In genomic region chr2:155276621-155277175, GRCm38 (mm10) we compare ENCODE assay signal across 8 mouse cellular contexts. TPM values are rescaled to one million over a fixed set of nuclear protein-coding genes. Genes with fewer than 3 reads are reported as not detected.
DNase-seq lines count a peak whose midpoint lies in the region; ATAC-seq and TF ChIP-seq lines count a peak whose summit lies in the region.

No protein-coding gene starts in this region.

- TF ChIP-seq RAD21 in CH12.LX (IDR thresholded peaks at IDR 0.05; ENCODE audit: low read depth, low read length), result no peak

- peak; percentile 79 for ATAC-seq in embryonic facial prominence, embryonic 11.5 days (replicated peaks; ENCODE audit: insufficient number of reproducible peaks, low FRiP score, low TSS enrichment, low read depth)
- ATAC-seq in kidney, embryonic 16.5 days (ENCODE audit: low FRiP score, low TSS enrichment), result peak; percentile 94
- ATAC-seq in lung, embryonic 14.5 days (ENCODE audit: insufficient read depth), result peak; percentile 92

- no peaks in the 10 kb centered on the region for H3K79me2 ChIP-seq in CH12.LX (replicated peaks; ENCODE audit: control insufficient read depth, extremely low read depth, insufficient read depth, poor library complexity, severe bottlenecking)

- DNase-seq in CH12.LX (ENCODE audit: extremely low read depth), result no peak
- DNase-seq in adrenal gland, postnatal 25 days, result peak; percentile 77
- peak; percentile 63 for DNase-seq in embryonic facial prominence, embryonic 11.5 days (ENCODE audit: low spot score)
- DNase-seq in heart, embryonic 10.5 days (ENCODE audit: low spot score), result peak; percentile 90
- DNase-seq in lung, embryonic 14.5 days, result peak; percentile 80
- peak; percentile 63 to 74 for DNase-seq in thymus, postnatal 36 days

- H3K36me3 ChIP-seq in CH12.LX (replicated peaks in 1 of 2; ENCODE audit: control insufficient read depth in 1 of 2, insufficient read depth in 1 of 2, low read length in 1 of 2), result peaks cover 15 to 52% of the 10 kb centered on the region in 2 experiments
- H3K36me3 ChIP-seq in embryonic facial prominence, embryonic 11.5 days (replicated peaks; ENCODE audit: control insufficient read depth, insufficient read depth, low read depth, low read length), result no peaks in the 10 kb centered on the region
- peaks cover 26% of the 10 kb centered on the region for H3K36me3 ChIP-seq in heart, embryonic 10.5 days
- H3K36me3 ChIP-seq in kidney, embryonic 16.5 days (ENCODE audit: insufficient read depth, low read length), result 0 out of 2 replicates have a peak, but pooled peaks cover 3% of the 10 kb centered on the region
- 0 out of 2 replicates have a peak, but pooled peaks cover 10% of the 10 kb centered on the region for H3K36me3 ChIP-seq in lung, embryonic 14.5 days (ENCODE audit: insufficient read depth)

- H3K27me3 ChIP-seq in CH12.LX (replicated peaks), result no peaks in the 10 kb centered on the region
- no peaks in the 10 kb centered on the region for H3K27me3 ChIP-seq in embryonic facial prominence, embryonic 11.5 days (ENCODE audit: control insufficient read depth, insufficient read depth, low read length)
- H3K27me3 ChIP-seq in heart, embryonic 10.5 days (ENCODE audit: insufficient read depth, poor library complexity, severe bottlenecking), result no peaks in the 10 kb centered on the region
- no peaks in the 10 kb centered on the region for H3K27me3 ChIP-seq in kidney, embryonic 16.5 days (ENCODE audit: insufficient read depth, low read length)
- no peaks in the 10 kb centered on the region for H3K27me3 ChIP-seq in lung, embryonic 14.5 days (ENCODE audit: insufficient read depth, low read length)

- dilution Hi-C loops in CH12.LX (cut with MboI; ENCODE audit: extremely low pct_ligation_motif_present, extremely low pct_unique_long_range_greater_than_20kb, low sequenced_read_pairs), result no loop called here

- H3K9ac ChIP-seq in CH12.LX (ENCODE audit: insufficient read depth, low read depth), result peak overlapping the region; percentile 50
- H3K9ac ChIP-seq in embryonic facial prominence, embryonic 11.5 days (replicated peaks; ENCODE audit: low read length), result peak overlapping the region; percentile 58
- peak overlapping the region; percentile 94 for H3K9ac ChIP-seq in kidney, embryonic 16.5 days (replicated peaks; ENCODE audit: low read length)
- peak overlapping the region; percentile 93 for H3K9ac ChIP-seq in lung, embryonic 14.5 days

- under 1% methylated on average over 35 of the region's 49 CpGs for WGBS in embryonic facial prominence, embryonic 11.5 days
- WGBS in heart, embryonic 10.5 days, result under 1% methylated on average over 48 of the region's 49 CpGs
- under 1% methylated on average over 42 of the region's 49 CpGs for WGBS in kidney, embryonic 16.5 days
- WGBS in lung, embryonic 14.5 days, result under 1% methylated on average over 46 of the region's 49 CpGs
- WGBS in olfactory bulb, adult 2 months, result under 1% methylated on average over 40 of the region's 49 CpGs

- peak overlapping the region; percentile 54 for H3K4me2 ChIP-seq in CH12.LX (ENCODE audit: insufficient read depth, low read depth, poor library complexity, severe bottlenecking)
- peak overlapping the region; percentile 77 for H3K4me2 ChIP-seq in embryonic facial prominence, embryonic 11.5 days (ENCODE audit: low read depth, low read length)
- H3K4me2 ChIP-seq in kidney, embryonic 16.5 days (replicated peaks; ENCODE audit: low read depth, low read length), result peak overlapping the region; percentile 72
- H3K4me2 ChIP-seq in lung, embryonic 14.5 days, result peak overlapping the region; percentile 73

- peaks cover 9% of the 10 kb centered on the region for H3K9me3 ChIP-seq in CH12.LX (replicated peaks; ENCODE audit: low read length)
- no peaks in the 10 kb centered on the region for H3K9me3 ChIP-seq in embryonic facial prominence, embryonic 11.5 days (replicated peaks; ENCODE audit: control insufficient read depth, low read length)
- no peaks in the 10 kb centered on the region for H3K9me3 ChIP-seq in heart, embryonic 10.5 days
- no peaks in the 10 kb centered on the region for H3K9me3 ChIP-seq in kidney, embryonic 16.5 days (ENCODE audit: low read length)
- no peaks in the 10 kb centered on the region for H3K9me3 ChIP-seq in lung, embryonic 14.5 days (ENCODE audit: low read depth, low read length)

- peaks cover 2 to 7% of the 10 kb centered on the region in 2 experiments; a peak in 2 of 4 replicates for H3K4me1 ChIP-seq in CH12.LX (ENCODE audit: control insufficient read depth in 1 of 2, insufficient read depth in 2 of 2)
- no peaks in the 10 kb centered on the region; the same call in 1 of the 2 replicates for H3K4me1 ChIP-seq in embryonic facial prominence, embryonic 11.5 days (ENCODE audit: control insufficient read depth, insufficient read depth, low read length)
- H3K4me1 ChIP-seq in heart, embryonic 10.5 days, result peaks cover 16% of the 10 kb centered on the region
- H3K4me1 ChIP-seq in kidney, embryonic 16.5 days (ENCODE audit: insufficient read depth, low read length), result peaks cover 10% of the 10 kb centered on the region
- peaks cover 4% of the 10 kb centered on the region; the same call in 1 of the 2 replicates for H3K4me1 ChIP-seq in lung, embryonic 14.5 days (ENCODE audit: insufficient read depth)
- peaks cover 15% of the 10 kb centered on the region for H3K4me1 ChIP-seq in olfactory bulb, adult 2 months (ENCODE audit: control insufficient read depth, insufficient read depth, low read length)

- peak overlapping the region; percentile 38 to 79 (median 41) for H3K4me3 ChIP-seq in CH12.LX (replicated peaks in 1 of 3; ENCODE audit: low read depth in 2 of 3, low read length in 2 of 3, poor library complexity in 1 of 3)
- H3K4me3 ChIP-seq in embryonic facial prominence, embryonic 11.5 days (ENCODE audit: low read depth, low read length), result peak overlapping the region; percentile 64
- peak overlapping the region; percentile 91 for H3K4me3 ChIP-seq in heart, embryonic 10.5 days
- peak overlapping the region; percentile 86 for H3K4me3 ChIP-seq in kidney, embryonic 16.5 days (ENCODE audit: low read length)
- peak overlapping the region; percentile 89 for H3K4me3 ChIP-seq in lung, embryonic 14.5 days (ENCODE audit: low read depth, low read length)
- peak overlapping the region; percentile 82 for H3K4me3 ChIP-seq in olfactory bulb, adult 2 months (ENCODE audit: insufficient read depth, low read depth, low read length)

- in situ Hi-C loops in CH12.LX (cut with MboI; ENCODE audit: low pct_ligation_motif_present, low pct_unique_long_range_greater_than_20kb, low sequenced_read_pairs), result no loop called here

- no peak for TF ChIP-seq EP300 in CH12.LX (IDR thresholded peaks at IDR 0.05; ENCODE audit: low read length)

- TF ChIP-seq CTCF in CH12.LX (conservative IDR thresholded peaks at IDR 0.05 in 1 of 2, IDR thresholded peaks at IDR 0.05 in 1 of 2; ENCODE audit: low read depth in 2 of 2, low read length in 2 of 2), result no peak
- no peak for TF ChIP-seq CTCF in lung, embryonic 14.5 days (IDR thresholded peaks at IDR 0.05; ENCODE audit: low read depth)
- TF ChIP-seq CTCF in olfactory bulb, adult 2 months (IDR thresholded peaks at IDR 0.05; ENCODE audit: insufficient read depth, low read depth, low read length), result no peak

- H3K27ac ChIP-seq in CH12.LX (ENCODE audit: insufficient read depth, low read depth), result no peak overlapping the region
- no peak overlapping the region for H3K27ac ChIP-seq in embryonic facial prominence, embryonic 11.5 days (replicated peaks; ENCODE audit: low read depth, low read length)
- H3K27ac ChIP-seq in heart, embryonic 10.5 days, result peak overlapping the region; percentile 96
- H3K27ac ChIP-seq in kidney, embryonic 16.5 days (ENCODE audit: low read length), result peak overlapping the region; percentile 87
- peak overlapping the region; percentile 93 for H3K27ac ChIP-seq in lung, embryonic 14.5 days (ENCODE audit: low read depth)
- peak overlapping the region; percentile 93 for H3K27ac ChIP-seq in olfactory bulb, adult 2 months (ENCODE audit: insufficient read depth, low read depth, low read length)

- TF ChIP-seq POLR2A in CH12.LX (IDR thresholded peaks at IDR 0.05; ENCODE audit: low read depth, low read length), result no peak
- no peak for TF ChIP-seq POLR2A in olfactory bulb, adult 2 months (IDR thresholded peaks at IDR 0.05; ENCODE audit: insufficient read depth, low read depth, low read length)

TF ChIP-seq in CH12.LX, 34 proteins besides CTCF, POLR2A, EP300 and RAD21:
- no peak for TF ChIP-seq MEF2A (IDR thresholded peaks at IDR 0.05; ENCODE audit: borderline replicate concordance, low read depth, low read length)
- no peak for TF ChIP-seq CHD1 (IDR thresholded peaks at IDR 0.05; ENCODE audit: low read depth, low read length)
- TF ChIP-seq E2F4 (IDR thresholded peaks at IDR 0.05; ENCODE audit: insufficient replicate concordance, low read depth, low read length), result no peak
- 0 out of 2 replicates have a peak, but pooled peaks have one; percentile 20 for TF ChIP-seq SIN3A (IDR thresholded peaks at IDR 0.05; ENCODE audit: low read length)
- TF ChIP-seq MAZ (IDR thresholded peaks at IDR 0.05; ENCODE audit: low read depth, low read length), result 0 out of 2 replicates have a peak, but pooled peaks have one; percentile 28
- TF ChIP-seq USF2 (conservative IDR thresholded peaks at IDR 0.05; ENCODE audit: low read depth, low read length), result no peak

RNA-seq across cellular contexts. Expression of gene Map1lc3a, which starts 0.6 kb away (rescaled TPM):
- 3.2 and 4.2 TPM in 2 replicates for total RNA-seq in CH12.LX (2012; rRNA removed)
- 0.56 and 0.92 TPM in 2 replicates for total RNA-seq in CH12.LX (2014; rRNA removed)
- polyA plus RNA-seq in CH12.LX (2012; ENCODE audit: insufficient read length, low read depth), result 0.23 and 0.40 TPM in 2 replicates
- total RNA-seq in adrenal gland, postnatal 25 days (2021), result 818 and 895 TPM in 2 replicates
- 113 and 149 TPM in 2 replicates for polyA plus RNA-seq in embryonic facial prominence, embryonic 11.5 days (2014; fragmentation: Nextera tagmentation; extraction: Ambion mirVana)
- polyA plus RNA-seq in heart, embryonic 10.5 days (2016; fragmentation: Nextera tagmentation; extraction: Ambion mirVana), result 140 and 172 TPM in 2 replicates
- polyA plus RNA-seq in kidney, embryonic 16.5 days (2015; fragmentation: Nextera tagmentation; extraction: Ambion mirVana), result 156 and 165 TPM in 2 replicates
- polyA plus RNA-seq in lung, embryonic 14.5 days (2014; fragmentation: Nextera tagmentation; extraction: Ambion mirVana), result 149 and 162 TPM in 2 replicates
- not detected in 2 replicates for polyA plus RNA-seq in olfactory bulb, adult 2 months (2012; ENCODE audit: insufficient read depth, insufficient read length, low replicate concordance, missing spikeins)

RNA-seq across cellular contexts. Expression of gene Dynlrb1, which starts 40.4 kb away (rescaled TPM):
- total RNA-seq in CH12.LX (2012; rRNA removed) (152 and 166 TPM in 2 replicates), CH12.LX (2014; rRNA removed) (221 and 290 TPM in 2 replicates)
- polyA plus RNA-seq in CH12.LX (2012; ENCODE audit: insufficient read length, low read depth), result 302 and 312 TPM in 2 replicates
- total RNA-seq in adrenal gland, postnatal 25 days (2021), result 391 and 422 TPM in 2 replicates
- 515 and 533 TPM in 2 replicates for polyA plus RNA-seq in embryonic facial prominence, embryonic 11.5 days (2014; fragmentation: Nextera tagmentation; extraction: Ambion mirVana)
- 380 and 389 TPM in 2 replicates for polyA plus RNA-seq in heart, embryonic 10.5 days (2016; fragmentation: Nextera tagmentation; extraction: Ambion mirVana)
- polyA plus RNA-seq in kidney, embryonic 16.5 days (2015; fragmentation: Nextera tagmentation; extraction: Ambion mirVana), result 391 and 404 TPM in 2 replicates
- 397 and 400 TPM in 2 replicates for polyA plus RNA-seq in lung, embryonic 14.5 days (2014; fragmentation: Nextera tagmentation; extraction: Ambion mirVana)
- not detected in 2 replicates for polyA plus RNA-seq in olfactory bulb, adult 2 months (2012; ENCODE audit: insufficient read depth, insufficient read length, low replicate concordance, missing spikeins)

Comparison
In these comparisons a context has a peak if more than half of its experiments do, and no peak if none do; other contexts are left out.
1. H3K27ac ChIP-seq: peak in heart, embryonic 10.5 days (single experiment), kidney, embryonic 16.5 days (single experiment), lung, embryonic 14.5 days (single experiment) and olfactory bulb, adult 2 months (single experiment); none in CH12.LX (single experiment) and embryonic facial prominence, embryonic 11.5 days (single experiment).
2. H3K4me3 ChIP-seq: peak in every context shown above with its lines; median percentile 91 in heart, embryonic 10.5 days; 89 in lung, embryonic 14.5 days; 86 in kidney, embryonic 16.5 days; 82 in olfactory bulb, adult 2 months; 64 in embryonic facial prominence, embryonic 11.5 days; 41 in CH12.LX.
3. RNA of gene Map1lc3a, which starts 0.6 kb away (polyA plus RNA-seq): 156 to 165 TPM in kidney, embryonic 16.5 days, 149 to 162 TPM in lung, embryonic 14.5 days, 140 to 172 TPM in heart, embryonic 10.5 days and 113 to 149 TPM in embryonic facial prominence, embryonic 11.5 days; 0.23 to 0.40 TPM in CH12.LX and not detected in olfactory bulb, adult 2 months; every median in the first group is over 10 times any median in the second.
4. Peak in every context shown above with its lines, with median percentiles within 50 percentile points of each other: H3K4me2 ChIP-seq, H3K9ac ChIP-seq and ATAC-seq.